1 mouse cellular context compared by ENCODE assay signal in genomic region chr1:95664969-95665702, GRCm38 (mm10).
TF ChIP-seq lines count a peak whose summit lies in the region.

No protein-coding gene starts in this region.

TF ChIP-seq in CH12.LX, 34 proteins besides CTCF, POLR2A, EP300 and RAD21 (continued from another document):
- TF ChIP-seq MYC (IDR thresholded peaks at IDR 0.05; ENCODE audit: low read depth, low read length), result no peak
- TF ChIP-seq ZMIZ1 (IDR thresholded peaks at IDR 0.05; ENCODE audit: low read depth, low read length), result 0 out of 2 replicates have a peak, but pooled peaks have one; percentile 34
- TF ChIP-seq CHD1 (IDR thresholded peaks at IDR 0.05; ENCODE audit: low read depth, low read length), result 0 out of 2 replicates have a peak, but pooled peaks have one; percentile 39
- no peak for TF ChIP-seq TCF12 (IDR thresholded peaks at IDR 0.05; ENCODE audit: low read depth, low read length)
- TF ChIP-seq ZKSCAN1 (IDR thresholded peaks at IDR 0.05; ENCODE audit: borderline replicate concordance, low read depth, low read length), result no peak
- TF ChIP-seq KAT2A (IDR thresholded peaks at IDR 0.05; ENCODE audit: insufficient replicate concordance, low read length), result no peak
- TF ChIP-seq E2F4 (IDR thresholded peaks at IDR 0.05; ENCODE audit: insufficient replicate concordance, low read depth, low read length), result no peak
- TF ChIP-seq MEF2A (IDR thresholded peaks at IDR 0.05; ENCODE audit: borderline replicate concordance, low read depth, low read length), result no peak
- no peak for TF ChIP-seq POLR2AphosphoS2 (IDR thresholded peaks at IDR 0.05; ENCODE audit: low read depth, low read length)
TF ChIP-seq in CH12.LX: peak in this region for 6.
